Mouse (Mus musculus) liver (tissue): ENCODE results near the gene Cnn2.
A peak's percentile ranks its signal among the peaks of the same experiment; 100 is the strongest.

Experiments used
- DNase-seq: peaks from one replicate; pipeline ENCODE4 v3.0.0-alpha.2; 2020; ENCODE audit warnings: mixed read lengths

Gene Cnn2

DNA sequence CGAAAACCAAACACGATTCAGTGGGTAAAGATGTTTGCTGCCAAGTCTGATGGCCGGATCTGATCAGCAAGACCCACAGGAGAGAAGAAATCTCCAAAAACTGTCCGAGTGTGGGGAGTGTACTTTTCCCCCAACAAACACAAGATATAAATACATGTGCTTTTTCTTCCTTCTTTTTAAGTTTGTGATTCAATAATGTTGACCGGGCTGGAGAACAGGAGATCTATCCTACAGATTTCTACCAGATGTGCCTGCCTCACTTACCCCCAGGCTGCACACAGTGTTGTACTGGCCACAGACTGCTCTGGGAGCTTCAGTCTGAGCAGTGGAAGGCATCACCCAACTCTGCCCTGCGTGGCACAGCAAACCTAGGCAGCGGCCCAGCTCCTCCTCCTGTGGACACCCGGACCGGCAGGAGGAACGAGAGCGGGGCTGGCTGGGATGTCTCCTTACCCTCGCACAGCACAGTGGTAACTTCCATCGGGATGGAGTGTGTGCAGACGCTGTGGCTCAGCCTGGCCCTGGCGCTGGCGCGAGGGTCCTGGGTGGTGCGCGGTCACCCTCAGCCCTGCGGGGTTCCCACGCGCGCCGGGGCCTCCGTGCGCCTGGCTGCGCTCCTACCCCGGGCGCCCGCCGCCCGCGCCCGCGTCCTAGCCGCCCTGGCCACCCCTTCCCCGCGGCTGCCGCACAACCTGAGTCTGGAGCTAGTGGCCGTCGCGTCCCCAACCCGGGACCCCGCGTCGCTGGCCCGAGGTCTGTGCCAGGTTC lies 17.8 kb upstream of the Cnn2 start, which contains the start of gene Grin3b:
Gene Grin3b (plus strand): TSS at position 301 of the 768 bp plus-strand sequence.
- no peak for DNase-seq

DNA sequence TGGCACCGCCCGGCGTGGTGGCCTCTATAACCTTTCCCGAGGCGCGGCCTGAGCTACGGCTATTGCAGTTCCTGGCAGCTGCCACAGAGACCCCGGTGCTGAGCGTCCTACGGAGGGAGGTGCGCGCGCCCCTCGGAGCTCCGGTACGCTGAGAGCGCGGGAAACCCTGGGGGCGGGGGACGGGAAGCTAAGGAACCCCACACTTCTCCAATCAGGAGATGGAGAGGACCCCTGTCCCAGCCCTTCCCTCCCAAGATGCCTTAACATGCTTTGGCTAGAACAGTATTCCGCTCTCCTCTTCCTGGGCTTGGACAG lies 17.2 kb upstream of the Cnn2 start:
- DNase-seq = no peak

DNA sequence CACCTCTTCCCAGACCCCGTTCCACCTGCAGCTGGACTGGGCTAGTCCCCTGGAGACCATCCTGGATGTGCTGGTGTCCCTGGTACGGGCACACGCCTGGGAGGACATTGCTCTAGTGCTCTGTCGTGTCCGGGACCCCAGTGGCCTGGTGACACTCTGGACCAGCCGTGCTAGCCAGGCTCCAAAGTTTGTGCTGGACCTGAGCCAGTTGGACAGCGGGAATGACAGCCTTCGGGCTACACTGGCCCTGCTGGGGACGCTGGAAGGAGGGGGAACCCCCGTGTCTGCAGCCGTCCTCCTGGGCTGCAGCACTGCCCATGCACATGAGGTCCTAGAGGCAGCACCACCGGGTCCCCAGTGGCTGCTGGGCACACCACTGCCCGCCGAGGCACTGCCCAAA lies 15.6 kb upstream of the Cnn2 start:
- no peak for DNase-seq

DNA sequence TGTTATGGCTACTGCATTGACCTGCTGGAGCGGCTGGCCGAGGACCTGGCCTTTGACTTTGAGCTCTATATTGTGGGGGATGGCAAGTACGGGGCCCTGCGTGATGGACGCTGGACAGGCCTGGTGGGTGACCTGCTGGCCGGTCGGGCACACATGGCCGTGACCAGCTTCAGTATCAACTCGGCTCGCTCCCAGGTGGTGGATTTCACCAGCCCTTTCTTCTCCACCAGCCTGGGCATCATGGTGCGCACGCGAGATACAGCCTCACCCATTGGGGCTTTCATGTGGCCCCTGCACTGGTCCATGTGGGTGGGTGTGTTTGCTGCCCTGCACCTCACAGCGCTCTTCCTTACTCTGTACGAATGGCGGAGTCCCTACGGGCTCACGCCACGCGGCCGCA lies 14.3 kb upstream of the Cnn2 start:
- DNase-seq = no peak

DNA sequence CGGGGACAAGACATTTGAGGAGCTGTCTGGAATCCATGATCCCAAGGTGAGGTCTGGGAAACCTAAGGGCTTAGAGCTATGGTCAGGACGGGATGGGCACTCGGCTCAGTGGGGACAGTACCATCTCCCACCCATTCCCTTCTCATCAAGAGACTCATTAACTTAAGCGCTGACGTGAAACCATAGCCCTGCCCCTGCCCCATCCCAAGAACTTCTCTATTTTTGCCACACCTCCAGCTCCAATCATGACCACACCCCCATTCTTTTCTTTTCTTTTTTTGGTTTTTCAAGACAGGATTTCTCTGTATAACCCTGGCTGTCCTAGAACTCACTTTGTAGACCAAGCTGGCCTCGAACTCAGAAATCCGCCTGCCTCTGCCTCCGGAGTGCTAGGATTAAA lies 13.7 kb upstream of the Cnn2 start:
- DNase-seq = no peak

DNA sequence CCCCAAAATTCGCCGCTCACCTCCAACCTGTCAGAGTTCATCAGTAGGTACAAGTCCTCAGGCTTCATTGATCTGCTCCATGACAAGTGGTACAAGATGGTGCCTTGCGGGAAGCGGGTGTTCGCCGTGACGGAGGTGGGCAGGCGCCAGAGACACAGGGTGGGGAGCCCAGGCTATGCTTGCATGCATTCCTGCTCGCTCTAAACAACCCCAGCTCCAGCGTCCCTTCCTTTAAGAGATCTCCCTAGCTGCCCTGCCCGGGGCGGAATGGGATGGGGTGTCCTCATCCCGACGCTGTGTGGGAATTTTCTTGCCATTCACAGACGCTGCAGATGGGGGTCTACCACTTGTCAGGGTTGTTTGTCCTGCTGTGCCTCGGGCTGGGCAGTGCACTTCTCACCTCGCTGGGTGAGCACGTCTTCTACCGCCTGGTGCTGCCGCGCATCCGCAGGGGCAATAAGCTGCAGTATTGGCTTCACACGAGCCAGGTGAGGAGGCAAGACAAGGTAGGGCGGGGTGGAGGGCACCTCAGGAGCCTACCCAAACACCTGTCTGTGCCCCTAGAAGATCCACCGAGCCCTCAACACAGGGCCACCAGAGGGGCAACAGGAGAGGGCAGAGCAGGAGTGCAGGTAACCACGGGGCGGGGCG lies 12.2 kb upstream of the Cnn2 start:
- no peak for DNase-seq

DNA sequence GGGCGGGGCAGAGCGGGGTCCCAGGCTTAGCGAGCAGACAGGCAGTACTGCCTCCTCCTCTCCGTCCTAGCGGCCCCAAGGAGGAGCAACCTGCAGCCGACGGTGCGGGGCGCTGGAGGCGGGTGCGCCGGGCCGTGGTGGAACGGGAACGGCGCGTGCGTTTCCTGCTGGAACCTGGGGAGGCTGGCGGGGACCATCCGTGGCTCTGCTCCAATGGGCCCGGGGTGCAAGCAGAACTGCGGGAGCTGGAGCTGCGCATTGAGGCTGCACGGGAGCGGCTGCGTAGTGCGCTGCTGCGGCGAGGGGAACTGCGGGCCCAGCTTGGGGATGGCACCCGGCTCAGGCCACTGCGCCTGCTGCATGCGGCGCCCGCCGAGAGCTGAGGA lies 11.7 kb upstream of the Cnn2 start:
- DNase-seq = no peak

DNA sequence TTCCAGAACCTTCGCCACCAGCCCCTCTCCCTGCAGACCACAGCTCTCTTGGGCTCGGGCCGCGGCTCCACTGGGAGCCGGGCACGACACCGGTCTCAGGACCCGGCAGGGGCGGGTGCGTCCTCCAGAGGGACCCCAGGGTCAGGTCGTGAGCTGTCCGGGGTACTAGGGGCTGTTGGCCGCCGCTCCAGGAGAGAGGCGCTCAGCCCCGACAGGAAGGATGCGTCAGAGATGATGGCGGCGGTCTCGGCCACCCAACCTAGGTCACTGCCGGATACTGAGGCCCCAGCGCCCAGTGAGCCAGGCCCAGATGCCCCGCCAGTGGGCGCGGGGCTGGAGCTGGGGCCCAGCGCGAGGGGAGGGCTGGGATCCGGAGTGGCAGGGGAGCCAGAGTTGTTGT lies 11.1 kb upstream of the Cnn2 start:
- no peak for DNase-seq

DNA sequence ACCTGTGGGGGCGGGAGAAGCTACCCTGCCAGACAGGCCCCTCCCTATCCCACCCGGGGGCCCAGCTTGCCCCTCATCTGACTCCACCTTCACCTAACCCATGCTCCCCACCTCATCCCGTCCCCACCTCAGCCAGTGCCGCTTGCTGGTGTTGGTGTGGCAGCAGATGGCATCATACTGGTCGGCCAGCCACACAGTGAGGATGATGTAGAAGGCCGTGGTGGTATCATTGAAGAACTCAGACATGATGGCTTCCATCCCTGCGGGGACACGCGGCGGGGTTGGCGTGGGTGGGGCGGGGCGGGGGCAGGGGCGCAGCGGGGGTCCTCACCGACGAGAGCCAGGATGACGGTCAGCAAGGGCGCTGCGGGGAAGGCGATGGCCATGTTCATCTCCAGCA lies 10.3 kb upstream of the Cnn2 start:
- no peak for DNase-seq

DNA sequence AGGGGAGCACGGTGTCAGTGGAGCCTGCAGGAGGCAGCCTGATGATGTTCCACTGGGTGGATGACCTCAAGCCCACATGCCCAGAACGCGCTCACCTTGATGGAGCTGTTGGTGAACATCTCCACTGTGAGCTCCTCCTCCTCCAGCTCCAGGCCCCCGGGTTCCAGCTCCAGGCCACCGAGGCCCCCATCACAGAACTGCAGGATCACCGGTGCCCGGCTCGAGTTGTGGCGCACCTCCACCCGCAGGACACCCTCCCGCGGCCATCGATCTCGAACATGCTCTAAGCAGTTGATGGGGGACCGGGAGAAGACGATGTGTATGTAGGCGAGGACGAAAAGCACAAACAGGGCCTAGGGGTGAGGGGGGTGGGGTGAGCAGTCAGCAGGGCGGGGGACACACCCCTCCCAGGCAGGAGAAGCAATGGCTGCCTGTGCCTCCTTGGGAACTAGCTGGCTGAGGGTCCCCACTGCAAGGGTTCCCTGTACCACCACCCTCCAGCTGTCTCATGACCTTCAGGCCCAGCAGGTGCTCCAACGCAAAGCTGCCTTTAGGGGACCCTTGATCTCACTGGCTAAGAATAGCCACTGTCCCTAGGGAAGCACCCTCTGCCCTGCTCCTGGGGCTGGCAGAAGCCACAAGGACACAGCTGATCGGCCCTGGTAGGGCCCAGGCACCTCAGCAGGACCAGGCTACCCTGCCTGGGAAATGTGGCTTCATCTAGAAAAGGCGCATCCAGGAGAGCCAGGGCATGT lies 8.8 kb upstream of the Cnn2 start:
- no peak for DNase-seq

DNA sequence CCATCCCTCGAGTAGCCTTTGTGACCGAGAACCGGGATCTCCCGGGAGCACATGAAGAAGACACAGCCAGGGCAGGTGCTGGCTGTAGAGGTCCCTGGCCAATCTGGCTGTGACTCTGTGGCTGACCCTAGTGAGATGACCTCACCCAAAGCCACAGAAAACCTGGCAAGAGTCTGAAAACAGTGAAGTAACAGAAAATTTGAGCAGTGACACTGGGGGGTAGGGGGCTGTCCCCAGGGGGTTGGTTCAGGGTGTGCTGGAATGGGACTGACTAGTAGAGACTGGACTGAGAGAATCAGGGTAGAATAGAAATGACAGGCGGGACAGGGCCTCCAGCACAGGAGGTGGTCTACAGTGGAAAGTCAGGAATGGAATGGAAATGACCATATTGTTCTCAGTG lies 5.2 kb upstream of the Cnn2 start:
- no peak for DNase-seq

DNA sequence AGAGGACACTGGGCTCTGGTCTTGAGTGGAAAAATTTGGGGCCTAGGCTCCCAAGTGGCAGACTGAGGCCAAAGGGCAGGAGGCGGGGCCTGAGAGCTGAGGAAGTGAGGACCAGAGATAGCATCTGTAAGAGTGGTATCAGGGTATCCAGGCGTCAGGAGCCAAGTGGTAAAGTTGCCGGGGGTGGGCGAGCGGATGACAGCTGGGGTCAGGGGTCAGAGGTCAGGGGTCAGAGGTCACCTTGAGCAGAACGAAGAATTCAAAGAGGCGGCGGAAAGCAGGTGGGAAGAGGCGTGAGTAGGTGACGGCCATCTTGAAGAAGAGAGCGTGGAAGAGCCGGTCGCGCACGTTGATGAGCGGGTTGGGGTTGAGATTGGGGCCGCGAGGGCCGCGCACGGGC lies 4.7 kb upstream of the Cnn2 start:
- DNase-seq = peak; percentile 84

DNA sequence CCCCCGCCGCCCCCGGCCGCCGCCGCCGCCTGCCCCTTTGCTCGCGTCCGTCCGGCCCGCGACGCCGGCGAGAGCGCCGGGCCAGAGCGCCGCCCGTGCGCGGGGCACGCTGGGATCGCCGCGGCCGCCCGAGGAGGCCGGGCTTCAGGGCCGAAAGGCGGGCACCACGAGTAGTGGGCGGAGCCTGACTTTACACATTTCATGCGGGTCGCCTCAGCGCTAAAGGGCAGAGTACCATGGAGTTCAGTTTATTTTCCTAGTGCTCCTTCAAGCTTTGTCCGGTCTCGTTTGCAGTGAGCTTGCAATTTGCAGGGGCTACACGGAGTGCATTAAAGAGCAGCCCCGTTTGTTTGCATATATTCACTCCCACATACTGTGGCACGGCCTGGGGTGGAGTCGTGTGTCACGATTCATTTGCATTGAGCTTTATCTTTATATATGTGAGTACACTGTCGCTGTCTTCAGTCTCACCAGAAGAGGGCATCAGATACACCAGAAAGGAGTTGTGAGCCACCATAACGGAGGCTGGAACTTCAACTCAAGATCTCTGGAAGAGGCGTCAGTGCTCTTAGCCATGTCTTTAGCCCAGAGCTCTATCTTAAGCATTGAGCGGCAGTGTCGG lies 4.1 kb upstream of the Cnn2 start, which contains the start of gene Tmem259:
Gene Tmem259 (minus strand): TSS at position 136 of the 622 bp plus-strand sequence.
- peak; percentile 92 for DNase-seq

DNA sequence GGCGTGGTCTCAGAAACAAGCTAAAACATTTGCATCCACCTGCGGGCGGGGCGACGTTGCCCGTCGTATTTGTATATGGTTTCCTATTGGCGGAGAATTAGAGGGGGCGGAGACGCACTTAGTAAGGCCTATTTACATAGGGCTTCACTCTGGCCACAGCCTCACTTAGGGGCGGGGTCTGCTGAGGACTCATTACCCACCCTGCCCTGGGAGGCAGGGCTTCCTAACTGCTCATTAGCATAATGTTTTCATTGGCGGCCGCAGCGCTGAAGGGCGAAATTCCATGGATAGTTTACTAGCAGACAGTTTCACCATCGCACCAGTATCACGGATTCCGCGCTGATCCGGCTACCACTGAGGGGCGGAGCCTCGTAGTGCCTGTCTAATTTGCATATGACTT lies 3.5 kb upstream of the Cnn2 start:
- peak; percentile 98 for DNase-seq

DNA sequence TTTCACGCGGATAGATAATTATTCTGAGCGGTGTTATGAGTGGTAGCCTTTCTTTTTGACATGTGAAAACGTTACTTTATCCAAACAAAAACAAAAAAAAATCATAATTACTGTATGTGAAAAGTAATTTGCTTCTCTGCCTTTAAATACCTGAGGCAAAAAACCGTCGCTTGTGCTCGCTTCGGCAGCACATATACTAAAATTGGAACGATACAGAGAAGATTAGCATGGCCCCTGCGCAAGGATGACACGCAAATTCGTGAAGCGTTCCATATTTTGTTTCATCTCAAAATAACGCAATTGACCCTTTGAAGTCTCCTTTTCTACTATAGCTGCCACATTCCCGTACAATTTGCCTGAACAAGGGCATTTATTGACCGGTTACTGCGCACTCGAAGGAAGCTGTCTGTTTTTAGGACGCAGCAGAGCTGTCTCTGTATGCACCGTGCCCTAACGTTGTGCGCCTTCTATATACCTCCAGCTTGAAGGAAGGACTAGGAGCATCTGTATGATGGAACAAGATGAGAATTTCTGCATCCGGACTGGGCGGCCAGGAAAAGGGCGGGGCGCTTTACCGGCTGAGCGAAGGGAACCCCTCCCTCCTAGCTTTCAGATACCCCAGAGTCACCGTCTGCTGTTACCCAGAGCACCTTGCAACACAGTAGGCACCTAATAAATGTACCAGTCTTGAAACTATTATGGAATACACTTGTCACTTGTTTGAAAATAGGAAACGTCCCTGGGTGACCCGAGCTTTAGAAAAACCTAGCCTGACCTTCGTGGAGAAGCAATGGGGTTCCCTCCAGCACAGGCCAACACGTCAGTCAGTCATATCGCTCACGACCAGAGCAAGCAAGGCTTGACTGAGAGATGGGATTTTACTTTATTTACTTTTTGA lies 2.8 kb upstream of the Cnn2 start:
- peak; percentile 88 for DNase-seq

DNA sequence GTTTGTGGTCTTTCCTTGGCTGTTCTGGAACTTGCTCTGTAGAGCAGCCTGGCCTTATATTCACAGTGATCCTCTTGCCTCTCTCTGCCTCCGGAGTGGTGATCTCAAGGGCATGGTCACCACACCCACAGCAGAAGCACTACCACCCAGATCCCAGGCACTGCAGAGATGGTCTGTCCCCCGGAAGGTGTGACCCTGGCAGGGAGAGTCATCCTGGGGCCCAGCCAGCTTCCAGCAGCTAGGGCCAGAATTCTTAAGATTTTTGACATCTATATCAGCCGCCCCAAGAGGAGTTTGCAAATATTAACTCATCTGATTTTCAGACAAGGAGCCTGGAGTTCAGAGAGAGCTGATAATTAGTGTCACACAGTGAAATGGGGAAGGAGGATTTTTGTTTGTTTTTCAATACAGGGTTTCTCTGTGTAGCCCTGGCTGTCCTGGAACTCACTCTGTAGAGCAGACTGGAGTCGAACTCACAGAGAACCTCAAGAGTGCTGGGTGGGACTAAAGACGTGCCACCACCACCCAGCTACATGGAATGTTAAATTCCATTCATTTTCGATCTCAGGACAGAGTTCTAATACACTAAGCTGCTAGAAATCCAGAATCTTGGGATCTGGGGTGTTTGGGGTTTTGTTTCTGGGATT lies 2.0 kb upstream of the Cnn2 start:
- peak; percentile 81 for DNase-seq

DNA sequence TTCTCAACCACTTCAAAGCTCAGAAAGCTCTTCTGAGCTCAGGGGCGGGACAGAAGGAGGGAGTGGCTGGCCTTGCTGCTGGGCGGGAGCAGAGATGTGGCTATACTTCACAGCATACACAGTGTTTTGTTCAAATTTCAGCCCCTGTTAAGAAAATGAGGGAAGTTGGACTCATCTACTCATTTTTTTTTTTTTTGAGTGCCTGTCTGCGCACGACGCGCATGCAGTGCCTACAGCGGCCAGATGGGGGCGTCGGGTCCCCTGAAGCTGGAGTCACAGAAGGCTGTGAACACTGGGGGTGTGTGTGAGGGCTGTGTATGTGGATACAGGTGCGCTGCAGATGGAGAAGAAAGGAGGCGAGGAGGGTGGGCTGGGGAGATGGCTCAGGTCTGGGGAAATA lies 1.4 kb upstream of the Cnn2 start:
- DNase-seq = peak; percentile 85

DNA sequence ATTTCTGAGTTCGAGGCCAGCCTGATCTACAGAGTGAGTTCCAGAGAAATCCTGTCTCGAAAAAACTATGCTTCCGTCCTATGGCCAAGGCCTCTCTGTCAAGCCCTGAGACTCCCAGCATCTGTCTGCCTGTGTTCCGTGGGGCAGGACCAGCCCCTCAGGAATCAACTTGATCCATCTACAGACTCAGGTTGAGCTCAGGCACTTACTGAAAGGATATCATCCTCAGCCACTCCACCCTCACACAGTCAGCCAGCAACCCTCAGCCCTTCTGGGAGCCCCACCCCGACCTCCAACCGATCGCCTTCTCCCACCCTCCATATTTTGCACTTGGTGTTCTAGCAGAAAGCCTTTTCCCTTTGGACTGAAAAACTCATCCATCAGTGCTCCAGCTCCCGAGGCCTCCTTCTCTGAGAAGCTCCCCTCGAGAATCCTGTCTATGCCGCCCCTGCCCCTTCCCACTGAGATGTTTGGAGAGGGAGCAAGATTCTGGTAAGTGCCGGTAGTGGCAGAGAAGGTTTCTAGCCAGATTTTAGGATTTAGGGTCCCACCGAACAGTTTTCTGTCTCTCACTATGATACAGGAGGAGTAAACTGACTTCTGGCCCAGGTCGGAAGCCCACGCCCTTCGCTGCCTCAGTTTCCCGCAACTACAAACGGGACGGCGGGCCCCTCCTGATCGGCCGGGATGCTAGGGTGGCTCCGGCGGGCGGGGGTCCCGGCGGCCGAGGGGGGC lies 446 bp upstream of the Cnn2 start:
- no peak for DNase-seq

DNA sequence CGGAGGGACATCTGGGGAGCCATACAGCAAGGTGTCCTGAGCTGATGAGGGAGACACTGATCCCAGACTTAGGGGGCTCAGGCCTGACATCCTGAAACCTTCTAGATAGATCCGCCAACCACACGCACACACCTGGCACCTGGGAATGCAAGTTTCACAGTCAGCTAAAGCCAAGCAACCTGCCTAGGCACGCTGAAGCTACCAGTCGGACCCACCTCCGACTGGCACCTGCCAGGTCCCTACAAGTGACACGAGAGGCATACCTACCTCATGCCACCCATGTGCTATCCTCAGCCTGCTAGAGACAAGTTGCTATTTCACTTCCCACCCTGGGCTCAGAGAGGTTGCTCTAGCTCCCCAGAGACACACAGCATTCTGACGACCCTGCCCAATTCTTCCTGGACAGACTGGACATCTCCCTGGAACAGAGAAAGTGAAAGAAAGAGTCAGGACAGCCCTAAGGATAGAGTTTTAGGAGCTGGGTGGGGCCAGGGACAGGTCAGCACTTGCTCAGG lies 945 bp downstream of the Cnn2 start:
- DNase-seq = no peak

DNA sequence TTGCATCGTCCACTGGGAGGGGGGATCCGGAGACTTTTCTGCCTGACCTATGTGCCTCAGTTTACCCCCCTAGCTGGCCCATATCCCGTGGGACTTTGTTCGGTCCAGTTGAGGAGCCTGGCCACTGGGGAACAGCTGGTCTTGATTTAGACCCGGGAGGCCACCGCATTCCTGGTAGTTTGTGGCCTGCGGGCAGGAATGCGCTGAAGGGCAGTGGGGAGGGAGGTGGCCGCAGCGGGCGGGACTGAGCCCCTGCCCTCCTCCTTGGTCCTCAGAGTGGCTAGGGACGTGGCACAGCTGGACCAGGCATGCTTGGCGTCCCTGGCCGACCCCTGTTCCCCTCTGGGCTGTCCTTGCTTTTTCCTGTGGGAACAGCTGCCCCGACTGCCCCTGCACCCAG lies 1.5 kb downstream of the Cnn2 start:
- DNase-seq = no peak

DNA sequence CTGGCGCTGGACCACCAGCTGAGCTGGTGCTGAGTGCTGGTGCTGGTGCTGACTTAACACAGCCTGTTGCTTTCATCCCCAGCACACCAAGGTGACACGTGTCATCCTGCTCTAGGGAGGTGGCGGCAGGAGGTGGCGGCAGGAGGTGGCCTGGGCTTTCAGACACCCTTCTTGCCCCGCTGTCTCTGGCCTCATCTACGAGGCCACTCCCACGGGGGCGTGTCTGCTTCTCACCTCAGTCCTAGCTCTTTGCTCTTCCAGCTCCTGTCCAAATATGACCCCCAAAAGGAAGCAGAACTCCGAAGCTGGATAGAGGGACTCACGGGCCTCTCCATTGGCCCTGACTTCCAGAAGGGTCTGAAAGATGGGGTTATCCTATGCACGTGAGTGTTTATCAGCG lies 2.7 kb downstream of the Cnn2 start:
- DNase-seq = no peak
